Mouse (Mus musculus): ENCODE measurements around the gene Mgat4a.

The Mgat4a gene

GRCm38 (mm10) chr1:37495104-37495503 lies 45.7 kb downstream of the Mgat4a start:
- no peak for DNase-seq (ENCODE audit: low spot score)

- DNase-seq (ENCODE audit: low spot score): no peak
These were observed 49.1 kb downstream of the Mgat4a start for GRCm38 (mm10) chr1:37491672-37492071.

DNA sequence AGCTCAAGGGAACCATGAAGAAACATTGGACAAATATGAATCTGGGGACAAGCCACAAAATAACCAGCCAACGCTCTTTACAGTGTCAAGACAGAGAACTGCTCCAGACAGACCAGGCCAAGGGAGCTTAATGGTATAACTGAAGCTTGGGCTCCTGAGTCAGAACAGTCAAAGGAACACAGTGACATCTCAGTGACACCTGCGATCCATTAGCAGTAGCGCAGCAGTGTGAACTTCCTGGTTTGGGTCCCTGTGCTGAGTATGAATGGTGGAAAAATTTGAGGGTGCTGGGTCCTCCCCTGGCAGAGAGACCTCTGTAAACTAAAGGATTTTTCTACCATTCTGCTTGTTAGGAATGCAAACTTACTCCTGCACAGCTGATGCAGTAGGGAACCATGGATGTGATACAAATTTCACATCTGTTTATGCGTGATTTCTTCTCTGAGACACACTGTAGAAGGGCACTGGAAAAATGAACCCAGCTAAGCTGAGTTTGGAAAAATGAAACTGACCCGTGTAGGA lies 50.1 kb downstream of the Mgat4a start:
- no peak for DNase-seq (ENCODE audit: low spot score)

DNA sequence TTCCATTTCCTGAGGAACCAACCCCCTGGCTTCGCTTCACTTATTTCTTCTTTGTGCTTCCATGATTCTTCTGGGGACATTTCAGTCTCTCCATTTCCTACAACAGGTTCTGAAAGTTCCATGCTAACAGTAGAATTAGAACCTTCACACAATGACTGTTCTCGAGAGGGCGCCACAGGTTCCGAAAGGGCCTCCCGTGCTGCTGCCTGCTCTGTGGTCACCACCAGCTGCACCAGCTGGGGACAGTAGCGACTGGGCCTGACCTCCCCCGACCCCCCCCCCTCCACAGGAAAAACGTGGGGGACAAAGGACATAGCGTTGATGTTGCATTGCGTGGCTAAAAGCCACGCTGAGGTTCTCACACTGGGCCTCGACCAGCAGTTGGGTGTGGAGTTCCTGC lies 52.3 kb downstream of the Mgat4a start:
- no peak for DNase-seq (ENCODE audit: low spot score)

DNA sequence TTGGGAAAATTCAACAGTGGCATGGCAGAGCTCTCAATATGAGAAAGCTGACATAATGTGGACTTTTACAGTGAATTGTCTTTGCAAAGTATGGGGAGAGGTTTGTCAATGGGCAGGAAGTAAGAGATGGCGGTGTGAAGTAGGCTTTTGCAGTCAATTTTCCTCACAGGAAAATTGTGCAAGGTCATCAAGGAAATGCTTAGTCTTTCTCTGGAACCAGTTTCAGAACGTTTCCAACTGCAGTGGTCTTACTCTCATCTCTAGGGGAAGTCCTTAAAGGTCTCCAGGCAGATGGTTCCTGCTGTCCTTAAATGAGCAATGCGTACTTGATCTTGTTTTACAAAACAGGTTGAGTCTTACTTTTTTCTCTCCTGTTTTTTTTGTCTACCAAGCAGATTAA lies 53.8 kb downstream of the Mgat4a start:
- DNase-seq (ENCODE audit: low spot score): no peak

DNA sequence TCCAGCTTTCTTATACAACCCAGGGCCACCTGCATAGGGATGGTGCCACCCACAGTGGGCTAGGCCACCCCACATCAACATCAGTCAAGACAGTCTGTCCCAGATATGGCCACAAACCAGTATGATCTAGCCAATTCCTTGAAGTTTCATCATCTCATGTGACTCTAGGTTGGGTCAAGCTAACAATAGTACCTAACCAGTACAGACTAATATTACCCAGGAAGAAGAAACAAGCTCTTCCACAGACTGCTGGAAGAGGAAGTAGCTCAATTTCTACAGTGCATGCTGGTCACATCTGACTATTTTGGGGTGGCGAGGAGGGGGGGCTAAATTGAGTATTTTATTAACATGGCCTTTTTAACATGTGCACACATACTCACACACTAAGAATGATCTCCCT lies 54.4 kb downstream of the Mgat4a start:
- DNase-seq (ENCODE audit: low spot score): no peak

DNA sequence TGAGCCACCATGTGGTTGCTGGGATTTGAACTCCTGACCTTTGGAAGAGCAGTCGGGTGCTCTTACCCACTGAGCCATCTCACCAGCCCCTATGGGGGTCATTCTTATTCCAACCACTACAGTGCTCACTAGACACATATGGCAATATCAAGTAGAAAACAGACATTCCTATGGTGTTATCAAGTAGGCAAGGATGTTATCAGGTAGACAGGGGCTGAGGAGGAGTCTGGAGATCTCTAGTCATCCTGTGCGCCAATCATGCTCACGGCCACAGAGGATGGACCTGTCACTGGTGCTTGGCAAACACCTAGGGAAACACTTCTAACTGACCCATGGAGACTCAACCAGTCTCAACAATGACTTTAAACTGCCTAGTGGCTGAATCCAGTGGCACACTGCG lies 56.2 kb downstream of the Mgat4a start:
- no peak for DNase-seq (ENCODE audit: low spot score)

DNA sequence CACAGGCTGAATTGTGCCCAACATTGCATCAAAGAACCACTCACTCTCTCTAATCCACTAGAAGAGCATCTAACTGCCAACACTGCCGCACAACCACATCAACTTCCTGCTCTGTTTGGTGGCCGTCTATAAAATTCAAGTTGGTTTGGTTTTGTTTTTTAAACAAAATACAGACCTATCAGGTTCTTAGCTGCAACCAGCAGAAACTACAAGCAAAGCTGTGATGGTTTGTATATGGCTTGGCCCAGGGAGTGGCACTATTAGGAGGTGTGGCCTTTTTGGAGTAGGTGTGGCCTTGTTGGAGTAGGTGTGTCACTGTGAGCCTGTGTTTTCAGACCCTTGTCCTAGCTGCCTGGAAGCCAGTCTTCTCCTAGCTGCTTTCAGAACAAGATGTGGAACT lies 59.5 kb downstream of the Mgat4a start:
- no peak for DNase-seq (ENCODE audit: low spot score)

DNA sequence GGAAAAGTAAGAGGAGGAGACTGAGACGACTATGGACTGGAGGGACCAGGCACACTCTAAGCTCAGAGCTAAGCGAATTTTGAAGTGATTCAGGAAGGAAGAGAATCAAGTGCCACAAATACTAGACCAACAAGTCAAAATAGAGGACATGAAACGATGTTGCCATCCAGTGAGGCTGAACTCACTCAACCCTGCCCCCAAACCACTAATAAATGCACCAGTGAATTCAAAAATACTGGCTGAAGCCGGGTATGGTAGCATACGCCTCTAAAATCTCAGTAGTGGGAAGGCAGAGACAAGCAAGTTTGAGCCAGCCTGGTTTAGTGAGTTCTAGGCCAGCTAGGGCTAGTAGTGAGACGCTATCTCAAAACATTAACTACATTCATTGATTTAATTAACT lies 60.1 kb downstream of the Mgat4a start:
- no peak for DNase-seq (ENCODE audit: low spot score)

GRCm38 (mm10) chr1:37479759-37480158 lies 61.1 kb downstream of the Mgat4a start:
- no peak for DNase-seq (ENCODE audit: low spot score)

GRCm38 (mm10) chr1:37479074-37479473 lies 61.7 kb downstream of the Mgat4a start:
- DNase-seq (ENCODE audit: low spot score): no peak

DNA sequence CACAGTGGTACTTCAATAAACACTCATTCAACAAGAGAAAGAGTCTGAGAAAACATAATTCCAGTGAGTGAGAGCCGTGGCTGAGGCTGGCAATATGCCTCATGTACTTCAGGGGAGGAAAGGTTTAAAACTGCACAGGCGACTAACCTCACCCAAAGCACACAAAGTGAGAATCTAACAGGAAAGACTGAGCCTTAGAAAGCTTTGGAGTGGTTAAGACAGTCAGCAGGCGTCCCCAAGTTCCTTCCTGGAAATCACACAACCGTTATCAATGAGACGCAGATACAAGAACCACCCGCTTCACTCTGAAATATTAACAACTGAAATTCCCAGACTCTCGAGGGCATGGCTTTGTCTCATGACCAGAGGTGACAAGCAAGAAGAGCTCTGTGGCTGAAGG lies 62.4 kb downstream of the Mgat4a start:
- DNase-seq (ENCODE audit: low spot score): no peak

GRCm38 (mm10) chr1:37477928-37478327 lies 62.9 kb downstream of the Mgat4a start:
- DNase-seq (ENCODE audit: low spot score): no peak

GRCm38 (mm10) chr1:37477250-37477649 lies 63.6 kb downstream of the Mgat4a start:
- DNase-seq (ENCODE audit: low spot score): no peak

DNA sequence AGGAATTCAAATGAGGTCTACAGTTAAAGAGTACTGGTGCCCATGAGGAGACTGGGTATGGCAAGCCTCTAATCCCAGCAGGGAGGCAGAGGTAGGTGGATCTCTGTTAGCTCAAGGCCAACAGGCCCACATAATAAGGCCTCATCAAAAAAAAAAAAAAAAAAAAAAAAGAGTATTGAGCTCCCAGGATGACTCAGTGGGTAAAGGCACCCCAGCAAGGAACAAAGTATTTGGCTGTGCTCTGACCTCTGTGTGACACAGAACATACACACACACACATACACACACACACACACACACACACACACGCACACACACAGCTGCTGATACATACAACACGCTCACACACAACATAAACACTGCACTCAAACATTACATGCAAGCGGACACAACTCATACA lies 65.5 kb downstream of the Mgat4a start:
- DNase-seq (ENCODE audit: low spot score): no peak

DNA sequence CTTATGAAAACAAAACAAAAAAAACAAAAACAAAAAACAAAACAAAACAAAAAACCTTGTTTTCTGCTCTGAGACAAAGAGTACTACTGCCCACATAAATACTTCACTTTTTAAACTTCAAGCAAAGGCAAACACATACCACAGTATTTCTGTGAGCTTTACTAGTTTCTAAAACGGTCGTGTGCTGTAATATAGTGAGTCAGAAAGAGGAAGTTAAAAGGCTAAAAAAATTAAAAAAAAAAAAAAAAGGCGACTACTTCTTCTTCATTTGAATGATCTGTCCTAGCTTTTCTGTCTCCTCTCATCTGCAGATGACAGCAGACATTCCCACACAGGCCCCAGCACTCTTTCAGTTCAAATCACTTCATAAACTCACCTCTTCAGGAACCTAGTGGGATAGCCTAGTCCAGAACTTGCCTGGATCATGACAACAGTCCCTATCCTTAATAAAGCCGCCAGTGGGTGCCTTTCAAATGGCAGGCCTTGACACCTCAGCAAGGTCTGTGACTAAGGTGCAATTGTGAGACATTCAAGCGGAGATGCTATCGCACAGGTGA lies 66.1 kb downstream of the Mgat4a start:
- no peak for DNase-seq (ENCODE audit: low spot score)

GRCm38 (mm10) chr1:37474046-37474445 lies 66.8 kb downstream of the Mgat4a start:
- DNase-seq (ENCODE audit: low spot score): no peak

DNA sequence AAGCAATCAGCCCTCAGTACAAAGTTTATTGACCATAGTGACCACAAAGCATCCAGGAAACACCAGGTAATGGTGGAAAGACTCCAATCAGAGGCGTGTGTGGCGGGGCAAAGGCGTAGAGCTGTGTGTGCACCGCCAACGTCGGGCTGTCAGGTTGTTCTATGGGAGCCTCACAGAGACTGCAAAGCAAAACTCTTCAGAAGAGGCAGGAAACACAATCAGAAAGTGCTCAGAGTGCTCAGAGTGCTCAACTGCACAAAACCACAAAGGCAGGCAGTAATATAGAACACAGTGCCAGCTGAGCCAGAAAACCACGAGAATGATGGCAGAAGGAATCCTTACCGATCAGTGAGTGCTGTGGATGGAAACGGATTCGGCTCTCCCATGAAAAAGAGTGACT lies 67.6 kb downstream of the Mgat4a start:
- DNase-seq (ENCODE audit: low spot score): no peak

DNA sequence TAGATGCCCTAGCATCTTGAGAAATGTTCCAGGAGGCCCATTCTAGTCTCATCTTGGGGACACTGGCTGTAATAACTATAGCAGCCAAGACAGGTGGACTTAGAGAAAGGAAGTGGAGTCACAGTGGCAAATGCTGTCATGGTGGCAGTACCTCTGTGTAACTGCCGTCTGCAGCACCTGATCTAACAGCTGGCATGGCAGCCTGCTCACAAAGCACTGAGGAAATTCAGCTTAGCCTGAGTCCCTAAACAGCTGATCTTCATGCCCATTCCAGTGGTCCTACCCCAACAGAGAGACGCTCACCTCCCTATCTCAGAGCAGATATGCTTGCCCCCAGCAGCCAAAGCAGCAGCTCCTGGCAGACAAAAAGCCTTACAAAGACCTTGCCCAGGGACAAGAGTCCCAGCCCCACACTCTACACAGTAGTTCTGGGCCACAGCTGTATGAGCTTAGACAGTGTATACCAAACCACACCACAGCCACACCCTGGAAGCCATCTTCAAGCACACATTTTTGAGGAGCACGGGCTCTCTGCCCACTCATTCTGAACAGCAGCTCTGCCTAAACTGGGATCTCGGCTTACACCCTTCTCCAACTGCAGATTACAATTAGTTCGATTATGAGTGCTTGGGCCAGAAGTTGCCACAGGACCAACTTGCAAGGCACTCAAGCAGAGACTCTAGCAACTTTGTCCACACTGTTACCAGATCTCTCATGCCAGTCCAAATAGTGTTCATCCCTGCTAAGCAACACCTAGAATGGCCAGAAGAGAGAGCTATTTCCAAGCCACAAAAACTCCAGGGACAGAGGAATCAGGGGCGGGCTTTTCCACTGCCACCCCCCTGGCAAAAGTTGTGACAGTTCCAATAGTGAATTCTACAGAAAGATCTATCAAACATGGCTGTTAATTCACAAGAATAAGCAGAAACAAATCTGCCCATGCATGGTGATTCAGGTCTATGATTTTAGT lies 69.4 kb downstream of the Mgat4a start:
- no peak for DNase-seq (ENCODE audit: low spot score)

DNA sequence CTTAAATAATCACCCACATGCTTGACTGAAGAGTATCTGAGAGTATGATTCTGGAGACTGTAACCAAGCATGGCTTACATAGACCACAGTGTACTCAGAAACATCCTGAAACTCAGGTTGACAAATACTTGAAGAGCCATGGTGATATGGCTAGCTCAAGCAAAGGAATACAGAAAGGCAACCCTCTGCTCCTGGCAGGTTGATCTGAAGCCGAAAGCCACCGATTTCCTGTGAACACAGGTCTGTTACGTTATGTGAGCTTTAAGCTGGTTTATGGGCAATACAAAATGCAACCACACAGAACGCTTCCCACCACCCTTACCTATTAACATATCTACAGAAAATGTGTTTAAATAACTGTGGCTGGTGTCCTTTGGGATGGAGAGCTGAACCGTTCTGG lies 71.8 kb downstream of the Mgat4a start:
- DNase-seq (ENCODE audit: low spot score): no peak

DNA sequence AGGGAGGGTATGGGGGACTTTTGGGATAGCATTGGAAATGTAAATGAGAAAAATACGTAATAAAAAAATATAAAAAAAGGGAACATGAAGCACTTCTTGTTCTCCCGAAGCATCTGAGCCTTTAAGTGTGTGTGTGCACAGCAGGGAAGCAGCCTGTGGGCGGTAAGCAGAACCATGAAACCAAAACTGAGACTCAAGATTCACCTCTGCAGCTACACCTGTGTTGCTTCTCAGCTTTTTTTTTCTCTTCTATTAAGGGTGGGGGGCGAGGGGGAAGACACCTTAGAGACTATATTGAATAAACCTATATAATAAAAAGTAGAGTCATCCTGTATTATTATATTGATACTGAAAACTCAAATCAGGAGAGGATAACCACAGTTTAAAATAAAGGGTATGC lies 73.0 kb downstream of the Mgat4a start:
- DNase-seq (ENCODE audit: low spot score): no peak

DNA sequence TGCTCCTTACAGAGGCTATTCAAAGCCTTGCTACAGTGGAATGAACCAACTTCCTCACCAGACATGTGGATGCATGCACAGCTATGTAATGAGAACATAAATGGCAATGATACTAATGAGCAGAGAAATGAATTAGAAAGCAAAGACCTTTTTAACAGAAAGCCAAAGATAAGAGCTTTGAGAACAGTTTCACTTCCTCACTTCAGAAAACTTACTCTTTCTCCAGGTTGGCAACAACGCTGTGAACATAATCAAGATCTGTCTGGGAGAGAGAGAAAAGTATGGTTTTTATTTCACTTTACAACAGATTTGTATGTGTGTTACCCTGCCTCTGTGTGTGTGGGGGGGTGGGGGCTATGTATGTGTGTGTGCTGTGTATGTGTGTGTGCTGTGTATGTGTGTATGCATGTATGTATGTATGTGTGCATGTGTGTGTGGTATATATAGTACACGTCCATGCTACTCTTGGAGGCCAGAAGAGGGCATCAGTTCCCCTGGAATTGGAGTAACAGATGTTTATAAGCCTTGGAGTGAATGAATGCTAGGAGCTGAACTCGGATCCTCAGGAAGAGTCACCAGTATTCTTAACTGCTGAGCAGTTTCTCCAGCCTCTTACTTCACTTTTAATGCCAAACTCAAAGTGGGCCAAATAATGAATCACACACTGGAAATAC lies 74.4 kb downstream of the Mgat4a start:
- no peak for DNase-seq (ENCODE audit: low spot score)

GRCm38 (mm10) chr1:37464878-37465452 lies 75.9 kb downstream of the Mgat4a start:
- DNase-seq (ENCODE audit: low spot score): no peak
